Mouse (Mus musculus) thymus, adult 2 months (tissue): ENCODE data around the gene Ncmap.

Experiments used
- CTCF ChIP-seq: fragments of 200-500 bp; IDR thresholded peaks from 2 replicates; pipeline ENCODE4 v1.5.1; 2012; ENCODE audit warnings: mild to moderate bottlenecking, control low read depth, low read length, moderate library complexity, borderline replicate concordance; ENCODE audit not compliant: control insufficient read depth, poor library complexity, insufficient read depth; ENCODE audit errors: extremely low read depth
- POLR2A ChIP-seq: fragments of 200-500 bp; IDR thresholded peaks from 2 replicates; pipeline ENCODE4 v1.6.1; 2012; ENCODE audit warnings: mild to moderate bottlenecking, low read length, control low read depth, moderate library complexity; ENCODE audit not compliant: control insufficient read depth, poor library complexity, insufficient read depth; ENCODE audit errors: extremely low read depth

DNA sequence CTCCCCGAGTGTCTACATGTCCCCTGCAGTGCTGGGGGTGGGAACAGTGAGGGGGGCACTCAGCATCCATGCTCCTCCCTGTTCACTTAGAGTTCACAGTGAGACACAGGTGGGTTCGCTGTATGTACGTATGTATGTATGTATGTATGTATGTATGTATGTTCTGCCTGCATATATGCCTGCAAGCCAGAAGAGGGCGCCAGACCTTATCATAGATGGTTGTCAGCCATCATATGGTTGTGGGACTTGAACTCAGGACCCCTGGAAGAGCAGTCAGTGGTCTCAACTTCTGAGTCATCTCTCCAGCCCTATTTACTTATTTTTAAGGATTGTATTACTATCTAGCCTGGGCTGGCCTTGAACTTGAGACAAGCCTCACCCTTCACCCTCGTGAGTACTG lies 1.7 kb downstream of the Ncmap start:
- TF ChIP-seq CTCF (no peak), POLR2A (no peak)
